In the genomic region with DNA sequence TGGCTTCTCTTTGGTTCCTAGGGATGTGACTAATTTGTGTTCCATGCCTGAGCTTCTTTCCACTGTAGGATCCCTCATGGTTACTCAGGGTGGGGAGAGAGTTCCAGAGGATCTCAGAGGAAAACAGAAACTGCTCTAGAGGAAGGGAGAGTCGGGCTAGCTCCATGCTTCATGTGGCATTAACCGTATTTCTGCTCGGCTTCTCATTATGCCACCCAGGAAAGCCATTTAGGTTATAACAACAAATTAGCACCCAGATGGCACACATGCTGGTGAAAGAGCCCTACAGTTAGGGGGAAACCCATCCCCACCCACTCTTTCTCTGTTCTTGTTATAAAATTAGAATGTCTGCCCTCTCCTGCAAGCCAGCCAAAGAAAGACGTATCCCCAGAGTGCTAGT, we compare ENCODE assay signal across 11 mouse cellular contexts. TPM values are rescaled to one million over a fixed set of nuclear protein-coding genes. Genes with fewer than 3 reads are reported as not detected.
DNase-seq lines count a peak whose midpoint lies in the region; ATAC-seq lines count a peak whose summit lies in the region.
"Had no signal": no experiment of that assay in that cellular context is flagged by ENCODE, and none has a peak within 500 bp of the region (broad histone marks: within the 10 kb centered on the region; RNA-seq: fewer than 3 reads in every experiment).

No protein-coding gene starts in this region.

- peak; percentile 31 for DNase-seq in forebrain, embryonic 14.5 days (ENCODE audit: low spot score)
- DNase-seq in forebrain, embryonic 10.5 days (ENCODE audit: extremely low spot score, low spot score), result no peak
- DNase-seq in right cerebral cortex, postnatal 36 days (ENCODE audit: low spot score in 2 of 2), result peak; percentile 12 to 20
- no peak for DNase-seq in right cerebral cortex, postnatal 14 days
- no peak for DNase-seq in adrenal gland, postnatal 25 days
- DNase-seq: thymus, postnatal 25 days had no signal

- no peak overlapping the region for H3K4me2 ChIP-seq in forebrain, embryonic 14.5 days (ENCODE audit: low read length)
- no peak overlapping the region for H3K4me2 ChIP-seq in hindbrain, embryonic 15.5 days
- no peak overlapping the region for H3K4me2 ChIP-seq in hindbrain, embryonic 16.5 days (ENCODE audit: low read length)
- no peak overlapping the region for H3K4me2 ChIP-seq in midbrain, embryonic 16.5 days (ENCODE audit: low read length)
- H3K4me2 ChIP-seq: heart, embryonic 15.5 days; liver, embryonic 11.5 days had no signal

- H3K4me1 ChIP-seq in forebrain, embryonic 14.5 days (ENCODE audit: control insufficient read depth, insufficient read depth, low read length), result 0 out of 2 replicates have a peak, but pooled peaks cover 2% of the 10 kb centered on the region
- H3K4me1 ChIP-seq in forebrain, embryonic 10.5 days, result no peaks in the 10 kb centered on the region
- H3K4me1 ChIP-seq in hindbrain, embryonic 15.5 days (replicated peaks), result peaks cover 10% of the 10 kb centered on the region
- H3K4me1 ChIP-seq in hindbrain, embryonic 16.5 days (ENCODE audit: control insufficient read depth, insufficient read depth, low read depth, low read length), result peaks cover 9% of the 10 kb centered on the region
- H3K4me1 ChIP-seq in midbrain, embryonic 16.5 days (ENCODE audit: control insufficient read depth, insufficient read depth, low read length), result peaks cover 10% of the 10 kb centered on the region; the same call in 1 of the 2 replicates
- H3K4me1 ChIP-seq: heart, embryonic 15.5 days had no signal

- no peaks in the 10 kb centered on the region for H3K27me3 ChIP-seq in forebrain, embryonic 14.5 days (replicated peaks; ENCODE audit: control insufficient read depth, insufficient read depth, low read length)
- no peaks in the 10 kb centered on the region for H3K27me3 ChIP-seq in forebrain, embryonic 10.5 days (ENCODE audit: poor library complexity, severe bottlenecking)
- no peaks in the 10 kb centered on the region for H3K27me3 ChIP-seq in hindbrain, embryonic 15.5 days
- no peaks in the 10 kb centered on the region for H3K27me3 ChIP-seq in hindbrain, embryonic 16.5 days (replicated peaks; ENCODE audit: control insufficient read depth, insufficient read depth, low read length)
- no peaks in the 10 kb centered on the region for H3K27me3 ChIP-seq in midbrain, embryonic 16.5 days (ENCODE audit: control insufficient read depth, insufficient read depth, low read depth, low read length)
- H3K27me3 ChIP-seq: heart, embryonic 15.5 days had no signal

- H3K27ac ChIP-seq in forebrain, embryonic 14.5 days (ENCODE audit: low read depth, low read length), result no peak overlapping the region
- no peak overlapping the region for H3K27ac ChIP-seq in forebrain, embryonic 10.5 days
- peak overlapping the region; percentile 26; the same call in 1 of the 2 replicates for H3K27ac ChIP-seq in hindbrain, embryonic 15.5 days (replicated peaks)
- no peak overlapping the region for H3K27ac ChIP-seq in hindbrain, embryonic 16.5 days (ENCODE audit: low read depth, low read length)
- no peak overlapping the region for H3K27ac ChIP-seq in midbrain, embryonic 16.5 days (ENCODE audit: low read length)
- H3K27ac ChIP-seq: heart, embryonic 15.5 days had no signal

- WGBS in forebrain, embryonic 14.5 days, result 48% methylated on average over 4 of the region's 4 CpGs
- WGBS in forebrain, embryonic 10.5 days, result 86% methylated on average over 4 of the region's 4 CpGs
- WGBS in hindbrain, embryonic 15.5 days, result 44% methylated on average over 4 of the region's 4 CpGs
- 43% methylated on average over 4 of the region's 4 CpGs for WGBS in hindbrain, embryonic 16.5 days
- WGBS in midbrain, embryonic 16.5 days, result 53% methylated on average over 4 of the region's 4 CpGs

- H3K4me3 ChIP-seq in forebrain, embryonic 14.5 days (ENCODE audit: low read depth, low read length), result no peak overlapping the region
- H3K4me3 ChIP-seq in forebrain, embryonic 10.5 days, result no peak overlapping the region
- H3K4me3 ChIP-seq in hindbrain, embryonic 15.5 days, result no peak overlapping the region
- H3K4me3 ChIP-seq in hindbrain, embryonic 16.5 days (ENCODE audit: low read length), result no peak overlapping the region
- no peak overlapping the region for H3K4me3 ChIP-seq in midbrain, embryonic 16.5 days (ENCODE audit: low read depth, low read length)
- H3K4me3 ChIP-seq: heart, embryonic 15.5 days had no signal

- H3K36me3 ChIP-seq in forebrain, embryonic 14.5 days (ENCODE audit: control insufficient read depth, insufficient read depth, low read length), result no peaks in the 10 kb centered on the region
- no peaks in the 10 kb centered on the region for H3K36me3 ChIP-seq in forebrain, embryonic 10.5 days (replicated peaks)
- H3K36me3 ChIP-seq in hindbrain, embryonic 15.5 days, result no peaks in the 10 kb centered on the region
- H3K36me3 ChIP-seq in hindbrain, embryonic 16.5 days (ENCODE audit: control insufficient read depth, insufficient read depth, low read length), result no peaks in the 10 kb centered on the region
- H3K36me3 ChIP-seq in midbrain, embryonic 16.5 days (ENCODE audit: control insufficient read depth, insufficient read depth, low read length), result no peaks in the 10 kb centered on the region
- H3K36me3 ChIP-seq: heart, embryonic 15.5 days had no signal

- no peaks in the 10 kb centered on the region for H3K9me3 ChIP-seq in forebrain, embryonic 14.5 days (replicated peaks; ENCODE audit: control insufficient read depth, low read length)
- H3K9me3 ChIP-seq in forebrain, embryonic 10.5 days, result no peaks in the 10 kb centered on the region
- H3K9me3 ChIP-seq in hindbrain, embryonic 15.5 days, result no peaks in the 10 kb centered on the region
- no peaks in the 10 kb centered on the region for H3K9me3 ChIP-seq in hindbrain, embryonic 16.5 days (ENCODE audit: control insufficient read depth, low read length)
- H3K9me3 ChIP-seq in midbrain, embryonic 16.5 days (replicated peaks; ENCODE audit: control insufficient read depth, low read length, poor library complexity, severe bottlenecking), result no peaks in the 10 kb centered on the region
- H3K9me3 ChIP-seq: heart, embryonic 15.5 days had no signal

- ATAC-seq in forebrain, embryonic 14.5 days, result peak; percentile 12; the same call in 1 of the 2 replicates
- ATAC-seq in hindbrain, embryonic 15.5 days (ENCODE audit: low FRiP score, low read depth), result 0 out of 2 replicates have a peak, but pooled peaks have one; percentile 19
- no peak for ATAC-seq in hindbrain, embryonic 16.5 days
- ATAC-seq in midbrain, embryonic 16.5 days, result no peak

- no peak overlapping the region for H3K9ac ChIP-seq in forebrain, embryonic 14.5 days (ENCODE audit: low read length)
- no peak overlapping the region for H3K9ac ChIP-seq in hindbrain, embryonic 15.5 days
- no peak overlapping the region for H3K9ac ChIP-seq in hindbrain, embryonic 16.5 days (ENCODE audit: low read depth, low read length)
- no peak overlapping the region for H3K9ac ChIP-seq in midbrain, embryonic 16.5 days (ENCODE audit: low read depth, low read length)
- H3K9ac ChIP-seq: heart, embryonic 15.5 days had no signal

RNA-seq across cellular contexts. Expression of a gene that starts 36.5 kb away (rescaled TPM):
- polyA plus RNA-seq in forebrain, embryonic 14.5 days (2014; fragmentation: Nextera tagmentation; extraction: Ambion mirVana), result 5.1 and 5.8 TPM in 2 replicates
- 0.18 and 0.31 TPM in 2 replicates for polyA plus RNA-seq in forebrain, embryonic 10.5 days (2016; fragmentation: Nextera tagmentation; extraction: Ambion mirVana)
- polyA plus RNA-seq in hindbrain, embryonic 15.5 days (2015; fragmentation: Nextera tagmentation; extraction: Ambion mirVana), result 14.1 and 15.8 TPM in 2 replicates
- polyA plus RNA-seq in hindbrain, embryonic 16.5 days (2015; fragmentation: Nextera tagmentation; extraction: Ambion mirVana), result 12.7 and 13.3 TPM in 2 replicates
- total RNA-seq in adrenal gland, postnatal 25 days (2021), result 3.4 and 3.6 TPM in 2 replicates
- 10.9 and 12.3 TPM in 2 replicates for polyA plus RNA-seq in midbrain, embryonic 16.5 days (2015; fragmentation: Nextera tagmentation; extraction: Ambion mirVana)

Comparison
In these comparisons a context has a peak if more than half of its experiments do, and no peak if none do; other contexts are left out.
1. ATAC-seq: peak in forebrain, embryonic 14.5 days (single experiment) and hindbrain, embryonic 15.5 days (single experiment); none in hindbrain, embryonic 16.5 days (single experiment) and midbrain, embryonic 16.5 days (single experiment).
2. DNase-seq: peak in forebrain, embryonic 14.5 days (single experiment) and right cerebral cortex, postnatal 36 days (2 of 2); none in forebrain, embryonic 10.5 days (single experiment), right cerebral cortex, postnatal 14 days (single experiment) and adrenal gland, postnatal 25 days (single experiment).